Mouse (Mus musculus) neural tube, embryonic 14.5 days (tissue): ENCODE data around the gene Kcnma1. TPM values are rescaled to one million over a fixed set of nuclear protein-coding genes. Genes with fewer than 3 reads are reported as not detected.

Experiments
- ATAC-seq: fragments of 200-750 bp; cut with Nextera tagmentation; 2 replicates; pipeline ENCODE4 v1.8.0; 2017; ENCODE audit warnings: low read depth, mild to moderate bottlenecking, moderate TSS enrichment, moderate library complexity
- H3K27ac ChIP-seq: fragments of 300-500 bp; sonication (generic); 2 replicates; pipeline ENCODE4 v1.5.1; 2014; ENCODE audit warnings: low read depth, mild to moderate bottlenecking, control low read depth, low read length, moderate library complexity, mixed read lengths
- H3K27me3 ChIP-seq: fragments of 300-500 bp; sonication (generic); 2 replicates; pipeline ENCODE4 v1.6.1; 2014; ENCODE audit warnings: low read length; ENCODE audit not compliant: control insufficient read depth, insufficient read depth
- H3K36me3 ChIP-seq: fragments of 300-500 bp; sonication (generic); 2 replicates; pipeline ENCODE4 v1.6.1; 2014; ENCODE audit warnings: low read length, mixed read lengths; ENCODE audit not compliant: control insufficient read depth, insufficient read depth
- H3K4me1 ChIP-seq: fragments of 300-500 bp; sonication (generic); 2 replicates; pipeline ENCODE4 v1.6.1; 2014; ENCODE audit warnings: low read length; ENCODE audit not compliant: control insufficient read depth, insufficient read depth
- H3K4me2 ChIP-seq: fragments of 300-500 bp; sonication (generic); 2 replicates; pipeline ENCODE4 v1.6.1; 2014; ENCODE audit warnings: mild to moderate bottlenecking, low read depth, low read length, control low read depth
- H3K4me3 ChIP-seq: fragments of 300-500 bp; sonication (generic); 2 replicates; pipeline ENCODE4 v1.5.1; 2014; ENCODE audit warnings: low read depth, low read length, control low read depth, mixed read lengths
- H3K9ac ChIP-seq: fragments of 300-500 bp; sonication (generic); replicated peaks from 2 replicates; pipeline ENCODE4 v1.6.1; 2014; ENCODE audit warnings: low read depth, mild to moderate bottlenecking, control low read depth, low read length, mixed read lengths
- H3K9me3 ChIP-seq: fragments of 300-500 bp; sonication (generic); 2 replicates; pipeline ENCODE4 v1.6.1; 2016; ENCODE audit warnings: low read length; ENCODE audit not compliant: control insufficient read depth
- WGBS: fragments of 180-500 bp; shearing (Covaris S2); extraction: QIAGEN DNeasy Blood & Tissue Kit; methylation state at CpG from one replicate; pipeline ENCODE4 v1.1.7; 2014; 5-methylcytosine and 5-hydroxymethylcytosine counted together
- polyA plus RNA-seq: library from polyadenylated mRNA; unstranded; fragments of >200 nt; fragmentation: Nextera tagmentation; extraction: Ambion mirVana; gene quantifications from 2 replicates; pipeline ENCODE4 v1.2.1, GENCODE M21; 2014

Kcnma1 gene
- polyA plus RNA-seq, 1 experiment from 2014 or later = 28.9 TPM

DNA sequence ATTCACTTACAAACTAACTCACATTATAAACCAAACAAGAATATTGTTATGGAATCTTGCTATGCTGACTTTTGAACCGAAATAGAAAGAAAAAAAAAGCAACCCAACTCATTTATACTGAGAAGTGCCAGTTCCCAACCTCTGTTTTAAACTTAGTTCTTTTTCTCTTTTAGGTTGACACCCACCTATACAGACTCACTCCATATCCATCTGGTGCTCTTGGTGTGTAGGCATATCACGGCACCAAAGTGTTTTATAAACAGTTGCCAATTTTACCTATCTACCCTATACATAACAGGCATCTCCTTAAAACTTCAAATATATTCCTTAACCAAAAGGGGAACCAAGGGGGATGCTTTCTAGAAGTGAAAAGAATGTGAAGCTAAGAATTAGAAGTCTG, 393.6 kb downstream of the Kcnma1 start:
- no peak for ATAC-seq
- Histone ChIP-seq H3K36me3 (no peaks in the 10 kb centered on the region), H3K27me3 (no peaks in the 10 kb centered on the region), H3K4me1 (no peaks in the 10 kb centered on the region), H3K4me2 (no peak overlapping the region), H3K27ac (no peak overlapping the region), H3K9me3 (no peaks in the 10 kb centered on the region), H3K9ac (no peak overlapping the region), H3K4me3 (no peak overlapping the region)
- 90% methylated on average over 2 of the region's 2 CpGs for WGBS

DNA sequence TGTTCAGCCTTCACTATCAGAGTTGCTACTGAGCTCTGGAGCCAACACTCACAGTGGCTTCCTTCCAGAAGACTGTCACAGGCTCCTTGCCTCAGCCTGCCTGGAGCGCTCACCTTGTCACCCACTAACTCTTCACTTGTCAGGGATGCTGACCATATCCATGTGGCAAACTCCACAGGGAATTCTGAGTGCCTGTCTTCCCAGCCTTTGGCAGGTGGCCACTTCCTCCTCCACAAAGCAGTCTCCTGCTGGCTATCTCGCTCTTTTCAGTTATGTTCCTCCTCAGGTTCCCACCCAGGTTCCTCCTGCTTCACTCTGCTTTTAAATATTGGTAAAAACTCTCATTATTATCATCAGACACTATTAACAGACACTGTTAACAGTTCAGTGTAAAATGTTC, 395.3 kb downstream of the Kcnma1 start:
- Histone ChIP-seq H3K4me3 (no peak overlapping the region), H3K36me3 (no peaks in the 10 kb centered on the region), H3K27me3 (no peaks in the 10 kb centered on the region), H3K9ac (no peak overlapping the region), H3K27ac (no peak overlapping the region), H3K4me1 (no peaks in the 10 kb centered on the region), H3K4me2 (no peak overlapping the region), H3K9me3 (no peaks in the 10 kb centered on the region)
- no peak for ATAC-seq
- 88% methylated on average over 2 of the region's 2 CpGs for WGBS

DNA sequence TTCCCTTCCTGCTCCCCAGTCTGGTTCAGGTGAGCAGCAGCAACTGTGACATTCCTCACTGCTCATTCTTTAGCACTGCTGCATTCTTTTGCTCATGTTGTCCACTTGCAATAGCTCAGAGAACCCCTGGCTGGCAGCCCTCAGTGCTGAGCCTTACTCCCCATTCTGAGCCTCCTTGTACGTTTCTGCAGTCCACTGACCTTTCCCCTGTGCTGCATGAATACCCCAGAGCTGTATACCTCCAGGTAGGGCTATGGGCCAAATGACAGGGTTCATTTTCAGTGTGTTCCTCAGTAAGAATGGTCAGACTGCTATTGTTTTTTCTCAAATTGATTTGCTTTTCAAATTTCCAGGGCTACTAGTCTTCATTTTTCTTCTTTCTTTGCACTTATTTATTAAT, 396.2 kb downstream of the Kcnma1 start:
- Histone ChIP-seq H3K9me3 (no peaks in the 10 kb centered on the region), H3K27me3 (no peaks in the 10 kb centered on the region), H3K36me3 (no peaks in the 10 kb centered on the region), H3K4me1 (no peaks in the 10 kb centered on the region), H3K27ac (no peak overlapping the region), H3K9ac (no peak overlapping the region), H3K4me3 (no peak overlapping the region), H3K4me2 (no peak overlapping the region)
- no peak for ATAC-seq
- WGBS = 50% methylated on average over 1 of the region's 1 CpGs

DNA sequence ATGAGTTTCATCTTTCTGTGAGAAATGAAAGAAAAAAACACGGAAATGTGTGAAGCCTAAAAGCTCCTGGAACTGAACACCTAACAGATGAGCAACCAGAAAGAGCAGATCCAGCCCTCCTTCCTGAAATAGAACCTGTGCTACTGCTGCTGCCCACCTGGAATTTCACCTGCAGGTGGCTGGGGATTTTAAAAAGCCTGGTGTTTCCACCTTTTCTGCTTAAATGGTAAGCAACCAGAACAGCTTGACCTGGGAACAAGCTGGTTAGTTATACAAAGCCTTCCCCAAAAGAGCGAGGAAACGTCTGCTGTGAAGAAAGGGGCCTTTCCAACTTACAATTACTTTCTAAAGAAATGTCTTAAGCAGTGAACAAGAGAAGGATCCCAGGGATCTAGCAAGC, 404.2 kb downstream of the Kcnma1 start:
- Histone ChIP-seq H3K4me2 (no peak overlapping the region), H3K9ac (no peak overlapping the region), H3K27me3 (no peaks in the 10 kb centered on the region), H3K4me3 (no peak overlapping the region), H3K36me3 (no peaks in the 10 kb centered on the region), H3K4me1 (no peaks in the 10 kb centered on the region), H3K27ac (no peak overlapping the region), H3K9me3 (no peaks in the 10 kb centered on the region)
- WGBS = 84% methylated on average over 3 of the region's 3 CpGs
- no peak for ATAC-seq

DNA sequence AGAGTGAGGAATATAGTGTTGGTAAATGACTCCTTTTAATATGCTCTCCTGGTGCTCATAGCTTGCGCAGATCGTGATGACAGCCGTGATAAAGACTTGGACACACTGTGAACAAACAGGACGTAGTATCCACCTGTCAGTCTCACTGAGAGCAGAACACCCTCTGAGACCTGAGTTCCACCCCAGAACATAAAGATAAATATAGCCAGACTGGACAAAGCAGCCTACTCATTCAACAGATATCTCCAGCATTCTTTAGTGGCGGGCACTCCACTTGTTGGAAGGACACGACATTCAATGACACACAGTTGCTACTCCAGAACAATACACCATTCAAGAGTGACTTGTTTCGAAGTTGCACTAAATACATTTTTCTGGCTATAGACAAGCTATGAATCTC, 408.6 kb downstream of the Kcnma1 start:
- Histone ChIP-seq H3K4me2 (no peak overlapping the region), H3K27ac (no peak overlapping the region), H3K36me3 (no peaks in the 10 kb centered on the region), H3K4me1 (no peaks in the 10 kb centered on the region), H3K9ac (no peak overlapping the region), H3K27me3 (no peaks in the 10 kb centered on the region), H3K4me3 (no peak overlapping the region), H3K9me3 (no peaks in the 10 kb centered on the region)
- no peak for ATAC-seq
- 74% methylated on average over 7 of the region's 7 CpGs for WGBS

DNA sequence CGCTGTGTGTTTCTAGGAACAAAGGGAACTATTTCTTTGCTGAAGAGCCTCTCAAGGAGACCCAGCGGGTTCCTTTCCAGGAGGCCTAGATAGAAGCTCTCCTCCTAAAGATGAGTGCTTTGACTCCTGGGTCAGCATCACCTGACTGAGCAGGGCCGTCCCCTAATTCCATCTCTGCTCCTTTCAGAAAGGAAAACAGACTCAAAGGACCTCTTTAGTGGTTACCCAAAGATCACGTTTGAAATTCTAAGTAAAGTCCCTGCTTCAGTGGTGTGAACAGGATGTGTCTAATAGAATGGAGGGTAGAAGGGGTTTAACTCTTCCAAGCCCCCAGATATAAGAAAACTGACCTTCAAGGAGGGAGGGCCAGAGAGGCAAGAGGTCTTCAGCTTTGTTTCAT, 411.4 kb downstream of the Kcnma1 start:
- Histone ChIP-seq H3K27ac (no peak overlapping the region), H3K9me3 (no peaks in the 10 kb centered on the region), H3K27me3 (no peaks in the 10 kb centered on the region), H3K9ac (no peak overlapping the region), H3K4me1 (no peaks in the 10 kb centered on the region), H3K36me3 (no peaks in the 10 kb centered on the region), H3K4me2 (no peak overlapping the region), H3K4me3 (no peak overlapping the region)
- WGBS = 32% methylated on average over 4 of the region's 4 CpGs
- ATAC-seq = no peak

DNA sequence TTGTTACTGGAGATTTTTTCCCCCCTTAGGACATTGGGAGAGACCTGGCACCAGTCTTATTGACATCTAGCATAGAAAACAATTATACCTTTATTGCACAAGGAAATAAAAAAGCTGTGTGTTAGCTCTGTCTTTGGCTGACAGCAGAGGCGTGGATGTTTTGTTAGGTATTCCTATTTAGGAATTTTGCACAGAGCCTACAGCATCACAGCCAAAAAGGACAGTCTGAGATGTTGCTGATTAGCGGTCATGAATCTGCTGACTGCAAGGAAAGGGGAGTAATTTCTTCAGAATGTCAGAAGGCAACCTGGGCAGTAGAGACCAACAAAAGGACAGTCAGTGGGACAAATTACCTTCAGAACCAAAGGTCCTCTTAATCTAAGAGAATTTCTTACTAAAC, 412.2 kb downstream of the Kcnma1 start:
- no peaks in the 10 kb centered on the region for H3K4me1 ChIP-seq
- H3K27me3 ChIP-seq = no peaks in the 10 kb centered on the region
- H3K4me2 ChIP-seq = no peak overlapping the region
- no peak for ATAC-seq
- no peak overlapping the region for H3K4me3 ChIP-seq
- H3K27ac ChIP-seq = no peak overlapping the region
- WGBS = 69% methylated on average over 2 of the region's 2 CpGs
- H3K36me3 ChIP-seq = no peaks in the 10 kb centered on the region
- no peak overlapping the region for H3K9ac ChIP-seq
- no peaks in the 10 kb centered on the region for H3K9me3 ChIP-seq

DNA sequence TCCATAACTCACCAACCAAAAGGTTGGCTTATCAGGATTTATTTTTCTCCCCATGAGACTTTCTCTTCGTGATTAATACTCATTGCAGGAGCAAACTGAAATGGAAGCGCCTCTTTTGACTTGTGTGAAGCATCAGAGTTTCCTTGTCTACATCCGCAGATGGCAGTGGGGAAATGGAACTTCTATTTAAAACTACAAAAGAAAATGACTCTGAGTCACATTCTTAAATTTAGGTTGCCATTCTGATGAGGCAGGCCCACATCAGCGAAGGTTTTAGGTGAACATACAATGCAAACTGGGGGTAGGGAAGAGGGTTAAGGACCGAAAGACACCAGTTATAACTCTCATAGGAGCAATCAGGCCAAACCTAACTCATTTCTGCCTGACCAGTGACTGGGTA, 419.7 kb downstream of the Kcnma1 start:
- Histone ChIP-seq H3K4me3 (no peak overlapping the region), H3K27ac (no peak overlapping the region), H3K36me3 (no peaks in the 10 kb centered on the region), H3K4me2 (no peak overlapping the region), H3K27me3 (no peaks in the 10 kb centered on the region), H3K4me1 (no peaks in the 10 kb centered on the region), H3K9ac (no peak overlapping the region), H3K9me3 (no peaks in the 10 kb centered on the region)
- 70% methylated on average over 5 of the region's 5 CpGs for WGBS
- ATAC-seq = no peak

DNA sequence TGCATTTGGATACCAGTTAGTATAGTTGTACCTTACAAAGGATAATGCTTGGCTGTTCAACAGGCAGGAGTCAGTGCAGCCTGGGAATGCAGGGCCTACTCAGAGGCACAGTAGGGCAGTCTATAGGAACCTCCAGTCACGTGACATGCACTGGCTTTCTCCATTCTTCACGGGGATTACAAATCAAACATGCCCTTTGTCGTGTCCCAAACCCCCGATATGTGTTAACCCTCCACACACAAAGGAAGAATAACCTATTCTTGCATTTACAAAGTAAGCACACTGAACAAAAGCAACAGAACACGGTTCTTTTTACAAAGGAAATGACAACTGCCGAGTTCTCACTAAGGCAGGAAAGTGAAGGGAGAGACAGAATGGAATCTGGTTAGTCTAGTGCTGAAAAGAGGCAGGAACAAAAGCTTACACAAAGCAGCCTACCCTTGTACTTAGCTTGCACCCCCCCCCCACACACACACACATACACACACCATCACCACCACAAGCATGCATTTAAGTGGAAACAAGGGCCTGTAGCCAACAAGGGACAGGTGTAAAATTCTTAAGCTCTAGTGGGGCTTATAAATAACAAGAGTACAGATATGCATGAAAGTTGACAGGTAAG, 421.4 kb downstream of the Kcnma1 start:
- WGBS = 10% methylated on average over 6 of the region's 6 CpGs
- Histone ChIP-seq H3K4me1 (no peaks in the 10 kb centered on the region), H3K4me2 (no peak overlapping the region), H3K4me3 (no peak overlapping the region), H3K9ac (no peak overlapping the region), H3K36me3 (no peaks in the 10 kb centered on the region), H3K27me3 (no peaks in the 10 kb centered on the region), H3K27ac (no peak overlapping the region), H3K9me3 (no peaks in the 10 kb centered on the region)
- ATAC-seq = no peak
